Mouse (Mus musculus) monocyte, adult 2 months (primary cell): ENCODE data around the gene Robo3.

Experiments used
- DNase-seq, 2 experiments: peaks; one replicate each; pipeline ENCODE4 v3.0.0; 2022; ENCODE audit warnings: low spot score in 2 of 2, low read depth in 1 of 2

Gene Robo3

GRCm38 (mm10) chr9:37368860-37369259 is 64.2 kb downstream of the Robo3 start:
- DNase-seq = no peak

DNA sequence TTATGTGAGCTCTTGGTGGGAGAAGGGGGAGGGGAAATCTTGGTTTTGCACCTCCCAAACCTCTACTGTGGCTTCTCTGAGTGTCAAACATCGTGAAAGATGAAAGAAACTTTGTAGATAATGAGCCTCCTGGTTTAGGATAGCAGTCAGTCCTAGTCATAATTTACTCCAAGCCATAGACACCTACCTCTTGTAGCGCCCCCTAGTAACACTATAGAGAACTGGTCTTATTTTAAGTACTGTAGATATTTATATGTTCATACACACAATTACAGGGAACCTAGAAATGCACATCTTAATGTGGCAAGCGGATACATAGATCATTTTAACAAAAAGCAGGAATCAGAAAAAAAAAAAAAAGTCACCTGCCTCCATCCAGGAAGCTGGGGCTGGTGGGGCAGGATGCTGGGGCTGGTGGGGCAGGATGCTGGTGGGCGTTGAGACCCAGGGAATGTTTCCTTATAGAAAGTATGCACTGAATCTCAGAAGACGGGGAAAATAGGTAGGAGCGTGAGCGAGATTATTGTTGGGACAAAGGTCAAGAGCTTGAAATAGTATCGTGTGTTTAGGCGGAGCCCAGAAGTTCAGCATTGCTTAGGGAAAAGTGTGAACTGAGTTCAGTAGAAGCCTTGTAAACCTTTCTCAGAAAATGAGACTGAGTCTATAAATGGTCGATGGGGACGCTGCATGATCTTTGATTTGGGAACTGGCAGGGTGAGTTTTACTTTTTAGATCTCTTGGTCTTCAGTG is 64.8 kb downstream of the Robo3 start:
- DNase-seq = no peak

DNA sequence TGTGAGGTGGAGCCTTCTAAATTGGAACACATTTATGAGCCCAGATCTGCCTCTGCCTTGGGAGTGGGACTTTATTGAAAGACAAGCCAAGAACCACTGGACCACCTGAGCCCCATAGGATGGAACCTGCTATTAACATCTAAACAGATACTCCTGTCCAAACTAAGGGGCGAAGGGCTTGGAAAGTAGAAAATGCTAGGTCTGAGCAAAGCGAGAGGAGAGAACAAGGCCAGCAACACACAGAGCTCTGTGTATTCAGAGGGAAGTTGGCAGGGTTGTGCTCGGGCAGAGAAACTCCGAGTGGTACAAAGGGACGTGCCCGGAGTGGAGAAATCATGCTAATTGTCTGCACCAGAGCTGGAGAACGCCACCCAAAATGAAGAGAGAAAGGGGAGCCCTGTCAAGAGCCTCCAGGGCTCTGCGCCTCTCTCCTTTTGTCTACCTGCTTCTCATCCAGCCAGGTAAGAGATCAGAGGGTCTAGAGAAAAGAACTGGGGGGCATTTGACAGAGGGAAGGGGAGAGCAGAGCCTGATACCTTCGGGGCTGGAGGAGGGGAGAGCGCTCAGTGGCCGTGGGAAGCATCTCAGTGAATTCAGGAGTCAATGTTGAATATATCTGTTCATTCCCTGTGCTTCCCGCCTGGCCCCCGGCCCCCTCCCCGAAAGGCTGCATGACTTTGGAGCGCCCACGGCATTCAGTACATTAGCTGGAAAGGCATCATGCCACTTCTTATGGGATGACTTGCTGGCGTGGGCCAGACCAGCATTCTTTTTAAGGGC is 65.6 kb downstream of the Robo3 start, which contains the start of gene Hepacam:
Gene Hepacam, plus strand, starts transcription at position 51 of the 780 bp plus-strand sequence.
- no peak for DNase-seq

DNA sequence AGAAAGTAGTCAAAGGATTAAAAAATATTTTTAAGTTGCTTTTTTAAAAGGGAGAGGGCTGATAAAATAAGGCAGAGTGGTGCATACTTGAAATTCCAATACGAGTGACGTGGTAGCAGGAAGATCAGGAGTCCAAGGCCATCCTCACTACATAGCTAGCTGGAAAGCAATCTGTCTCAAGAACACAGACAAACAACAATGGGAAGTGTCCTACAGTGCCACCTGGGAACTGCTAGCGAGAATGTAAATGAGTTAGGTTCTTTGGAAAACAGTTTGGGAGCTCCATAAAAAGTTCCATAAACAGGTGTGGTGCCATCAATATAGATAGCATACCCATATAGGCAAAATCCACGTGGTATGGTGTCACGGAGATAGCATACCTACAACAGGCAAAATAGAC is 67.3 kb downstream of the Robo3 start:
- DNase-seq = no peak
